Mouse (Mus musculus) neural tube, embryonic 11.5 days (tissue): ENCODE measurements around the gene Ybx2. TPM values are rescaled to one million over a fixed set of nuclear protein-coding genes. Genes with fewer than 3 reads are reported as not detected.
"Not testable (repeated sequence)": the region's sequence is repeated elsewhere in the genome, so short reads cannot be mapped to it uniquely, and the experiment has no call there.

ENCODE experiments used
- ATAC-seq: fragments of 200-750 bp; cut with Nextera tagmentation; 2 replicates; pipeline ENCODE4 v1.8.0; 2017; ENCODE audit warnings: moderate number of reproducible peaks, mild to moderate bottlenecking, moderate TSS enrichment, moderate library complexity; ENCODE audit not compliant: insufficient read depth, low FRiP score, low TSS enrichment
- DNase-seq: peaks from one replicate; pipeline ENCODE4 v3.0.0-alpha.2; 2015; ENCODE audit warnings: low spot score
- H3K27ac ChIP-seq: fragments of 300-500 bp; sonication (generic); 2 replicates; pipeline ENCODE4 v1.5.1; 2014; ENCODE audit warnings: low read depth, mild to moderate bottlenecking, low read length
- H3K27me3 ChIP-seq: fragments of 300-500 bp; sonication (generic); 2 replicates; pipeline ENCODE4 v1.6.1; 2014; ENCODE audit warnings: mild to moderate bottlenecking, low read length, mixed read lengths; ENCODE audit not compliant: control insufficient read depth, insufficient read depth
- H3K36me3 ChIP-seq: fragments of 300-500 bp; sonication (generic); 2 replicates; pipeline ENCODE4 v1.6.1; 2014; ENCODE audit warnings: mild to moderate bottlenecking, low read length, moderate library complexity, mixed read lengths; ENCODE audit not compliant: control insufficient read depth, insufficient read depth
- H3K4me1 ChIP-seq: fragments of 300-500 bp; sonication (generic); 2 replicates; pipeline ENCODE4 v1.6.1; 2014; ENCODE audit warnings: low read length, mixed read lengths; ENCODE audit not compliant: control insufficient read depth, insufficient read depth
- H3K4me2 ChIP-seq: fragments of 300-500 bp; sonication (generic); 2 replicates; pipeline ENCODE4 v1.6.1; 2014; ENCODE audit warnings: low read depth, mild to moderate bottlenecking, moderate library complexity
- H3K4me3 ChIP-seq: fragments of 300-500 bp; sonication (generic); 2 replicates; pipeline ENCODE4 v1.5.1; 2014; ENCODE audit warnings: low read depth, low read length
- H3K9ac ChIP-seq: fragments of 300-500 bp; sonication (generic); 2 replicates; pipeline ENCODE4 v1.6.1; 2014; ENCODE audit warnings: mild to moderate bottlenecking, low read length
- H3K9me3 ChIP-seq: fragments of 300-500 bp; sonication (generic); 2 replicates; pipeline ENCODE4 v1.6.1; 2016; ENCODE audit warnings: low read length; ENCODE audit not compliant: control insufficient read depth
- WGBS: fragments of 180-500 bp; shearing (Covaris S2); extraction: QIAGEN DNeasy Blood & Tissue Kit; methylation state at CpG from one replicate; pipeline ENCODE4 v1.1.7; 2014; 5-methylcytosine and 5-hydroxymethylcytosine counted together
- polyA plus RNA-seq: library from polyadenylated mRNA; unstranded; fragments of >200 nt; fragmentation: Nextera tagmentation; extraction: Ambion mirVana; gene quantifications from 2 replicates; pipeline ENCODE4 v1.2.1, GENCODE M21; 2014

Gene Ybx2
- polyA plus RNA-seq, 1 experiment from 2014 or later = 3.4 TPM

DNA sequence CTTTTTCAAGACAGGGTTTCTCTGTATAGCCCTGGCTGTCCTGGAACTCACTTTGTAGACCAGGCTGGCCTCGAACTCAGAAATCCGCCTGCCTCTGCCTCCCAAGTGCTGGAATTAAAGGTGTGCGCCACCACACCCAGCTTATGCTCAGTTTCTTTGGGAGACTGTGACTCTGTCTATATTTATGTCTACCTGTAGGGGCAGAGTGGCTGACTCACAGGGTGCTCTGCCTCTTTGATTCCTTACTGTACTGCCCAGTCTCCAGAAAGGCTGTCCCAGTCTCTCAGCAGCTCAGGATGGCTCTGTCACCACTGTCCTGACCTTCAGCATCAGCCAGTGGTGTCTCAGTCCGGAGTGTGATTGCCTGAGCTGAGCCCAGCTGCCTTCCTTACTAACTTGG lies 20.0 kb downstream of the Ybx2 start:
- not testable (repeated sequence) for H3K27me3 ChIP-seq, H3K4me2 ChIP-seq, H3K36me3 ChIP-seq, H3K27ac ChIP-seq, H3K9ac ChIP-seq, H3K4me3 ChIP-seq, ATAC-seq, H3K9me3 ChIP-seq, DNase-seq, H3K4me1 ChIP-seq
- WGBS = 77% methylated on average over 4 of the region's 4 CpGs

DNA sequence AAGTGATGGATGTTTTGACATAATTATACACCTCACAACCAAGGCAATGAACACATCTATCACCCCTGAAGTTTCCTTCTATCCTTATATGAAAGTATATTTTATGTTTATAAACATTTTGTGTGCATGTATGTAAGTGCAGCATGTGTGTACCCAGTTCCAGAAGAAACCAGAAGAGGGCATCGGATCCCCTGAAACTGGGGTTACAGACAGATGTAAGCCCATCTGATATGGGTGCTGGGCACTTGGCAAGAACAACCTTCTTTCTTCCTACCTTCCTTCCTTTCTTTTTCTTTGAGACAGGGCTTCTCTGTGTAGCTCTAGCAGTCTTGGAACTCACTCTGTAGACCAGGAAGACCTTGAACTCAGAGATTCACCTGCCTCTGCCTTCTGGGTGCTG lies 20.6 kb downstream of the Ybx2 start:
- DNase-seq (no peak), ATAC-seq (no peak)
- Histone ChIP-seq H3K27me3 (no peaks in the 10 kb centered on the region), H3K9me3 (no peaks in the 10 kb centered on the region), H3K27ac (no peak overlapping the region), H3K36me3 (no peaks in the 10 kb centered on the region), H3K4me1 (no peaks in the 10 kb centered on the region), H3K4me3 (no peak overlapping the region), H3K4me2 (no peak overlapping the region), H3K9ac (no peak overlapping the region)
- 77% methylated on average over 1 of the region's 1 CpGs for WGBS

- no peak overlapping the region for H3K27ac ChIP-seq
- H3K4me2 ChIP-seq = no peak overlapping the region
- no peaks in the 10 kb centered on the region for H3K4me1 ChIP-seq
- no peaks in the 10 kb centered on the region for H3K36me3 ChIP-seq
- WGBS = 30% methylated on average over 5 of the region's 5 CpGs
- no peaks in the 10 kb centered on the region for H3K9me3 ChIP-seq
- DNase-seq (no peak), ATAC-seq (no peak)
- H3K4me3 ChIP-seq = no peak overlapping the region
- no peak overlapping the region for H3K9ac ChIP-seq
- peaks cover 34% of the 10 kb centered on the region for H3K27me3 ChIP-seq
Observed at GRCm38 (mm10) chr11:69960616-69961015, 25.0 kb downstream of the Ybx2 start.

- no peaks in the 10 kb centered on the region for H3K36me3 ChIP-seq
- ATAC-seq = no peak
- H3K9me3 ChIP-seq = no peaks in the 10 kb centered on the region
- no peak overlapping the region for H3K27ac ChIP-seq
- no peak overlapping the region for H3K4me2 ChIP-seq
- H3K4me1 ChIP-seq = peaks cover 2% of the 10 kb centered on the region; the same call in 1 of the 2 replicates
- WGBS = 48% methylated on average over 5 of the region's 5 CpGs
- no peak overlapping the region for H3K9ac ChIP-seq
- no peak for DNase-seq
- peaks cover 46% of the 10 kb centered on the region for H3K27me3 ChIP-seq
- no peak overlapping the region for H3K4me3 ChIP-seq
Observed at GRCm38 (mm10) chr11:69961841-69962240, 26.2 kb downstream of the Ybx2 start.

GRCm38 (mm10) chr11:69964650-69965270 lies 29.2 kb downstream of the Ybx2 start, which contains the start of gene Cldn7:
TSS of gene Cldn7 (plus strand) at chr11:69964779.
- no peak within 1 kb of the TSS for H3K9ac ChIP-seq
- H3K36me3 ChIP-seq = 0 out of 2 replicates have a peak, but pooled peaks cover 2% of the 10 kb centered on the region
- peak within 1 kb of the TSS; percentile 6; the same call in 1 of the 2 replicates for H3K4me3 ChIP-seq
- DNase-seq = no peak
- no peak for ATAC-seq
- 14% methylated on average over 24 of the region's 24 CpGs for whole genome bisulfite sequencing
- peak within 1 kb of the TSS; percentile 14; the same call in 1 of the 2 replicates for H3K4me2 ChIP-seq
- H3K9me3 ChIP-seq = no peaks in the 10 kb centered on the region
- H3K27me3 ChIP-seq = peaks cover 57% of the 10 kb centered on the region
- H3K4me1 ChIP-seq = peaks cover 3% of the 10 kb centered on the region; the same call in 1 of the 2 replicates
- no peak within 1 kb of the TSS for H3K27ac ChIP-seq

- Histone ChIP-seq H3K36me3 (0 out of 2 replicates have a peak, but pooled peaks cover 2% of the 10 kb centered on the region), H3K4me1 (peaks cover 3% of the 10 kb centered on the region; the same call in 1 of the 2 replicates), H3K4me2 (peak overlapping the region; percentile 14; the same call in 1 of the 2 replicates), H3K27me3 (peaks cover 57% of the 10 kb centered on the region), H3K9me3 (no peaks in the 10 kb centered on the region), H3K9ac (no peak overlapping the region), H3K27ac (no peak overlapping the region), H3K4me3 (peak overlapping the region; percentile 27)
- DNase-seq (peak; percentile 23), ATAC-seq (no peak)
- WGBS = 2% methylated on average over 49 of the region's 49 CpGs
Observed at GRCm38 (mm10) chr11:69965271-69966005, 29.8 kb downstream of the Ybx2 start.

DNA sequence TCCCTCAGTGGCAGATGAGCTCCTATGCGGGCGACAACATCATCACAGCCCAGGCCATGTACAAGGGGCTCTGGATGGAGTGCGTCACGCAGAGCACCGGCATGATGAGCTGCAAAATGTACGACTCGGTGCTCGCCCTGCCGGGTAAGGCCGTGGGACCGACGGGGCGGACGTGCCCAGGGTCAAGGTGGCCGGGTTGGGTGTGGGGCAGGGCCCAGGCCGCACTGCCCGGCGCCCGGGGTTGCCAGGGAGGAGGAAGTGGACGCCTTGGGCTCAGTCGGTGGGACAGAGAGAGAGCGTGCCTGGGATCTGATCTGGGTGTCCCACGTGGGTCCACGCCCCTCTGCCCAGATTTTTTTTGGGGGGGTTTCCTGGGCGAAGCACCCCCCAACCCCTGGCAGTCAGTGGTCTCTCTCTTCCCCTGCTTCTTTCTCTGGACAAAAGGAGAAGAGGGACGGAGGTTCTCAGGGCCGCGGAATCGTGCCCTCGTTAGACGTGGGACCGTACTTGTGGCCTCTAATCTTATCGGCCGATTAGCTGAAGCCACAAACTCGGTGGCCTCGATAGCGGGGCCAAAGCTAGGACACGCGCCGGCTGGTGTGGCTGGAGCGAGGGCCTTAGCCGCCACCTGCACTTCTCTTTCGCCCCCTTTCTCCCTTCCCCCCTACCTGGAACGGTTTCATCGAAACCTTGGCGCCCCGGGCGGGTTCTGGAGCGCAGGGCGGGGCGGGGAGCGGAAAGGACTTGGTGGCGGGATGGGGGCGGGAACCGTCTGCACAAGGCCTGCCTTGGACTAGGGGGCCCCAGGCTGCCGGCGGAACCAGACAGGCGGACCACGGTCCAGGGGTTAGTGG lies 30.6 kb downstream of the Ybx2 start:
- WGBS = 2% methylated on average over 59 of the region's 59 CpGs
- DNase-seq (peak; percentile 35), ATAC-seq (0 out of 2 replicates have a peak, but pooled peaks have one; percentile 31)
- peaks cover 3% of the 10 kb centered on the region; the same call in 1 of the 2 replicates for H3K4me1 ChIP-seq
- H3K4me2 ChIP-seq = peak overlapping the region; percentile 35
- H3K4me3 ChIP-seq = peak overlapping the region; percentile 27
- H3K27me3 ChIP-seq = peaks cover 57% of the 10 kb centered on the region
- no peaks in the 10 kb centered on the region for H3K9me3 ChIP-seq
- 0 out of 2 replicates have a peak, but pooled peaks cover 2% of the 10 kb centered on the region for H3K36me3 ChIP-seq
- H3K9ac ChIP-seq = peak overlapping the region; percentile 37
- H3K27ac ChIP-seq = no peak overlapping the region

GRCm38 (mm10) chr11:69966860-69967517 lies 31.4 kb downstream of the Ybx2 start:
- Histone ChIP-seq H3K27ac (no peak overlapping the region), H3K4me1 (peaks cover 3% of the 10 kb centered on the region; the same call in 1 of the 2 replicates), H3K9me3 (no peaks in the 10 kb centered on the region), H3K27me3 (peaks cover 57% of the 10 kb centered on the region), H3K4me3 (peak overlapping the region; percentile 27), H3K9ac (0 out of 2 replicates have a peak overlapping the region, but pooled peaks have one; percentile 37), H3K36me3 (0 out of 2 replicates have a peak, but pooled peaks cover 2% of the 10 kb centered on the region), H3K4me2 (peak overlapping the region; percentile 35)
- ATAC-seq (no peak), DNase-seq (peak; percentile 15)
- WGBS = 38% methylated on average over 17 of the region's 17 CpGs
